Mouse (Mus musculus): ENCODE results near the gene AL732309.1.

Gene AL732309.1

DNA sequence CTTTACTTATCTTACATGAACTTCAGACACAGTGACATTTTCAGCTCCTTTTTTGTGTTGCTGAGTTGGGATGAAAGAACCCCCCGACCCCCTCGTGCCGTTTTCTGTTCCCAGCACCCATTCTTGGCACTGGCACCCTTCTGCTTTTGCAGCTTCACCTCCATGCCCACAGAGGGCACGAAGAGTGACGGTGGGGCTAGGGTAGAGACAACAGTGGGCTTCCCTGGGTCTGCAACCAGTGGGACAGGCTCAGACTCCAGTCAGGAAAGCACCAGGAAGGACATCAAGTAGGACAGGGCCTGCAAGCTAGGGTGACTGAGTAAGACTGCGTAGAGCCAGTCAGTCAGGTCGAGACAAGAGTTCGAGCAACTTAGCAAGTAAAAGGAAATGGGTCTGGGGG lies 6.4 kb downstream of the AL732309.1 start:
- in situ Hi-C loops (cut with MboI; ENCODE audit: low sequenced_read_pairs) = no loop called here

DNA sequence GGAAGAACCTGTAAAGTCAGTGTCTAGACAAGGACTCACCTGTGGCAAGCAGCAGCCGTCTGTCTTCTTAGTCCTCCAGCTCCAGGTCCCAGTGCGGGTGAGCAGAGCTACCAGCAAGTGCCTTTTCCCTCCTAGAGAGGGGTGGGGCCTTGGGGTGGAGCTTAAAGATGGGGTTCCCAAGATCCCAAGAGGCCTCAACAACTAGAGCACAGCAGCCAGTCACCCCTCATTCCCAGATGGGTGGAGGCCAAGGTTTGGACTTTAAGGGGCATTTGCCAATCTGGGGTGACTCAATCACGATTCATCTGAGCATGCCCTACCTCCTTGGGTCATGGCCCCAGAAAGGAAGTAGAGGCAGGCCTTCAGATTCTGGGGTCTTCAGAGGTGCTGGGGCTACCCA lies 6.9 kb downstream of the AL732309.1 start:
- in situ Hi-C loops (cut with MboI; ENCODE audit: low sequenced_read_pairs) = no loop called here

DNA sequence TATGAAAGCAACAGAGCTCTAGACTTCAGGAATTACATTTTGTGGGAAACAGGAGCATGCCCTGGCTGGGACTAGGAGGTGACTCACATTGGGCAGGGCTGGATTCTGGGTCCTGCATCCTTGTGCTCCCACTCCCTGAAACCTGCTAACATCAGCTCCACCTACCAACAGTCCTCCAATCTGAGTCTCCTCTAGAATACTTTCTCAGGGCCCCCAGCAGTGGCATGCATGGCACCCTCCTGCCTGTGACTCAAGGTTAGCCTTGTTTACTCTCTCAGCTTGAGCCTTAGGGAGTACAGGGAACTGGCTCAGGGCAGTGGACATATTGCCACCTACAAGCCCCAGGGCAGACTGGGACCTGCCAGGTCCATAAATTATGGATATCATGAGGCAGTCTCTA lies 8.6 kb downstream of the AL732309.1 start:
- in situ Hi-C loops (cut with MboI; ENCODE audit: low sequenced_read_pairs) = no loop called here

DNA sequence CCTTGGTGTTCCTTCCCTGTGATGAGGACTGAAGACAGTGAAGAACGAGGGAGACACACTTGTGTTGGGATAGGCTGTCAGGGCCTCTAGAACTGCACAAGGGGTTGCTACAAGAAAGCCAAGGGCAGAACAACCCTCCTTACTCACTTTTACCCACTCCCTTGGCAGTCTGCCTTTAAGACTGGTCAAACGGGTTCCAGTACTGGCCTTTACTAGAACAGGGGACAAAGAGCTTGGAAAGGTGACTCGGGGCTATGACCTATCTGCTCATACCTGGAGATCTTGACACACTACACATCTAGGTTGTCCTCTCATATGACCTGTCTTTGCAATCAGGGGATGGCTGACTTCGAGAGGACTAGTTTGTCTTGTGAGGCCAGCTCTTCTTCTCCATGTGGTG lies 9.1 kb downstream of the AL732309.1 start:
- in situ Hi-C loops (cut with MboI; ENCODE audit: low sequenced_read_pairs) = no loop called here

DNA sequence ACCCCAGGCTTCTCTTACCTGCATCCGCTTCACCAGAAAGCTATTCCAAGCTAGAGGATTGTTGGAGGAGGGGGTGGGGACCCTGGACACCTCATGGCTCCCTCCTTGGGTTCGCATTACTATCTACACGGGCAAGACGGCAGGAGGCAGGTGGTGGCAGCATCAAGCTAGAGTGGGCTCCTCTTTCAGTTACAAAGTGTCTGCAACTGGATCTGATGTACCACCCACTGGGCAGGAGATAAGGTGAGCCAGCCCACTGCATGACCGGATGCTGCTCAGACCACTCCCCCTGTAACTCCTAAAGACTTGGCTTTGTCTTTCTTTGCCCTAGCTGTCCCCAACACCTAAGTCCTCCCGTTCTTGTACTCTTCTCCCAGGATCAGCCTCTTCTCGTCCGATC lies 10.0 kb downstream of the AL732309.1 start, which contains the start of gene Rnf224:
Rnf224 (minus strand) TSS at position 174 of the 400 bp plus-strand sequence.
- in situ Hi-C loops (cut with MboI; ENCODE audit: low sequenced_read_pairs) = no loop called here

DNA sequence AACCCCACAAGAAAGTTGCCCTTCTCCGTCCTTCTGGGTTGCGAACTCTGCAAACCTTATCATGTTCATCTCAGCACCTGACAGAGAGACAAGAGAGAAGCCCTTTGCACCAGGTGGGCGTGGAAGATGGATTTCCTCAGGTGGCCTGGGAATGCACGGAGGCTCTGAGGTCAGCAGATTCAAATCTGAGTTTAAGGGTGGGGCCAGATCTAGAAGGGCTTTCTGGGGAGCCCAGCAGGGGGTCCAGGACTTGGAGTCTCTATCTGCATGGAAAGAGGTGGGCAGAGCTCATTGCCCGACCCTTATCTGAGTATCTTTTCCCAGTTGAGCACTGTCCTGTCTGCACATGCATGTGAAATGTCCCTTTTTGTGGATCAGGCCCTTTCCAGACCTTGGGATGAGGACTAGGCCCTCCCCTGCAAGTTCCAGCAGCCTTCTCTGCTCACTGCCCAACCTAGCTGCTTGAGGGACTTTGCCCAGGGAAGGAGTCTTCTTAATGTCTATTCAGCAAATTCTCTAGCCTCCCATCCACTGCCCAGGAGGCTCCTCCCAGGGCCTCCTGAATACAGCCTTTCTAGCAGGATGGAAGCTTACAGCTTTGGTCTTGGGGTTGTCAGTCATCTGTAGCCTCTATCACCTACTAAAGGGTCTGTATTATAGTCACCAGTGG lies 12.0 kb downstream of the AL732309.1 start:
- in situ Hi-C loops (cut with MboI; ENCODE audit: low sequenced_read_pairs) = no loop called here

DNA sequence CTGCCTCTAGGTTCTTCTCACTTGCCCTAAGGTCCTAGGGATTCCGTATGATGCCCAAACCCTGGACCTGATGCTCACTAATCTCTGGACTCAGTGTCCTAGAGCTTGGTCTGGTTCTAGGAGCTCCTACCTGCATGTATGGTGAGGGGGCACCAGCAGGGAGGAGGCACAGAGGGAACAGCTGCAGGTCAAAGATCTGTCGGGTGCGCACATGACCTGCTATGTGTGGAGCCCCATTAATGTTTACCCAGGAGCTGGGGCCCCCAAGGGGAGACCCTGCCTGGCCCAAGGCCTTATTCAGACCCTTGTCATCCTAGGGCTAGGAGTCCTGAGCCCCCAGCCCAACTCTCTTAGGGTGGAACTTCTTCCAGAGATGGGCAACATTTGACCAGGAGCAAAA lies 12.6 kb downstream of the AL732309.1 start, which contains the start of gene Slc34a3:
Slc34a3 (minus strand) TSS at position 315 of the 400 bp plus-strand sequence.
- in situ Hi-C loops (cut with MboI; ENCODE audit: low sequenced_read_pairs) = no loop called here

DNA sequence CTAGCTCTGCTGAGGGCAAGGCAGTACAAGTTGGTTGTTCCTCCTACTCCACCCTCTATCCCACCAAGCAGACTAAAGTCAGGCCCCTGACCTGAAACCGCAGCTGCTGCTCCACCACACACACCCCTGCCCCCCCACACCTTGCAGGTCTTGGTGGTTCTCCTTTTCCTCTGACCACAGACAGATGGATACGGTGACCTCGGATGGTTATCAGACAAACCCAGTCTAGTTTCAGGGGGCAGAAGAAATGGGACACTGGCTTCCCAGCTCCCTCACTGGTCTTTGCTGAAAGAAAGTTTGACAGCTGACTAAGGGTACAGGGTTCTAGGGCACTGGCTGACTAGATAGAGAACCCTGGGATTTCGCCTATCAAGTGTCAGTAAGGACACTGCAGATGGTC lies 13.2 kb downstream of the AL732309.1 start:
- in situ Hi-C loops (cut with MboI; ENCODE audit: low sequenced_read_pairs) = no loop called here

DNA sequence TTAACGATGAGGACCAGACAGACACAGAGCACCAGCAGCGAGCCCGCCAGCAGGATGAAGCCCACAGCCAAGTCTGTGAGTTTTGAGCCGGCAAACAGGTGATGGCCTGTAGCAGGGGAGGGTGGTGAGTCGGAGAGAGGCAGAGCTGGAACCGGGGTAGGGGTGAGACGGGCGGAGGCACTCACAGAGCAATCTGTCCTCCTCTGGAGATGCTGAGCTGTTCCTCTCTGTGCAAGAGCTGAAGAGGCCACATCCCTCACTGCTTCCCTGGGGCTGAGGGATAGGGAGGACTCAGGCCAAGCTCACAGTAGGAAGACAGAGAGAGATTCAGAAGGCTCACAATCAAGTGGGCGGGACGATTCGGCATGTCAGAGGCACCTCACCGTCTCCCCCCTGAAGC lies 15.6 kb downstream of the AL732309.1 start:
- in situ Hi-C loops (cut with MboI; ENCODE audit: low sequenced_read_pairs) = no loop called here

DNA sequence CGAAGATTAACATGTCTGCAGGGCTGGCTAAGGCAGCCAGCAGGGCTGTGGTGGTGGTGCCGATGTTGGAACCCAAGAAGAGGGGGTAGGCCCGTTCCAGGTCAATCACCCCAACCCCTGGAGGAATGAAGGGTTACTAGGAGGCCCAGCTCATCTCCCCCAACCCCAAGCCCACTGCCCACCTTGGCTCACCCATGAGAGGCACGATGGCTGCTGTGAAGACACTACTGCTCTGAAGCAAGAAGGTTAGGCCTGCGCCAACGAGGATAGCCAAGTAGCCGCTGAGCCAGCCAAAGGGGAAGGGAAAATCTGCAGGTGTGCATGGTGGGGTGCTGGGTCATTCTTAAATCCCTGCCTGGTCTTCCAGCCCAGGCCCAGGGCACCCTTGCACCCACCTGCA lies 16.1 kb downstream of the AL732309.1 start:
- in situ Hi-C loops (cut with MboI; ENCODE audit: low sequenced_read_pairs) = no loop called here

DNA sequence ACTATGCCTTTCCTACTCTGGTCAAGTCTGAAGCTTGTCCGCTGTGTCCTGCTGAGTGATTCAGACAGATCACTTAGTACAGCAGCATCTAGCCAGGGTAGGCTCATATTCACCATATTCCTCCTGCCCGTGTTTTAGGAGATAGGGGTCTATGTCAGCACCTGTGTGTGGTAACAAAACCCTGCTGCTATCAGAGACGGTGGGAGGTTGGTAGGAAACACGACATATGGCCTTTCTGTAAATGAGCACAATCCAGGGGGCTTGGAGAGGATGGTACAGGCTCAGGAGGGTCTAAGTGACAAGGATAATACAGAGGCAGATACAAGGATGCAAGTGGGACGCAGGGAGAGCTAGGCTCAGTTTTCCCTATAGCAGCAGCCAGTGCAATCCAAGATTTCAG lies 17.1 kb downstream of the AL732309.1 start:
- in situ Hi-C loops (cut with MboI; ENCODE audit: low sequenced_read_pairs) = no loop called here

DNA sequence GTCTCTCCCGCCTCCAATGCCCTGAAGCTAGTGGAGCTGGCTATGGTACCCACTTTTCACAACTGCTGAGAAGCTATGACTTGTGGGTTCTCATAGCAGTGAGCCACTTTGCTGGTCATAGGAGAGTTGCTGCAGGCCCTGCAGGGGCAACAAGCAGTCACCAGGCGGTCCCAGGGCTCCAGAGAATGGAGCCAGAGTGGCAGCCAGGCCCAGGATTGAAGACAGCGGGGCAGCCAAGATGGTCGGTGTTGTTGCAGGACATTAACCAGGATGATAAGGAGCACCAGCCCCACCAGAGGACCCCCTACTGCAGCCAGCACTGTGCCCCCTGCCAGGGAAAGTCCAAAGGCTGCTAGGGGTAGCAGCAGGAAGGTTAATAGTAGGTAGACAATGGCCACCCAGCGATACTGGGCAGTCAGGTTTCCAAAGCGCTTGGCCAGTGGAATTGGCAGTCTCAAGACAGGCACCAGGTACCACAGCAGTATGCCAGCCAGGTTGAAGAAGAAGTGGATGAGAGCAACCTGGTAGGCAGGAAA lies 17.6 kb downstream of the AL732309.1 start:
- in situ Hi-C loops (cut with MboI; ENCODE audit: low sequenced_read_pairs) = no loop called here

DNA sequence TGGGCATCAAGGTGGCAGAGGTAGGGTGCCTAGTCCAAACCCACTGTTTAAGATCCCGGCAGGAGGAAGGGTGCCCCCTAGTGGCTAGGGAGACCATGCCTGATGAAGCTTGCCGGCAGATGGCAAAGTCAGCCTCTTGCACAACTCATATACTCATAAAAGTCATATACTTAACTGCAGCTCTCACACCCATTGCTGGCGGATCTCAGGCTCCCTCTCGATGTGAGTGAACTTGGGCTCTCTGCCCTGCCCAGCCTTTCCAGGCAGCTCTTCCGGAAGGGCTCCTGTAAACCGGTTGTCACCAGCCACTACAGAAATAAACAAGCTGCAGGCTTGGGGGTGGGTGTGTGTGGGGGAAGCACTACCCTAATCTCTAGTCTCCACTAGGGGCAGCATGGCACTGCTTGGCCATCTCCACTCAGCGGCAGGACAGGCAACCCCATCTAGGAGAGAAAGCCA lies 18.2 kb downstream of the AL732309.1 start:
- in situ Hi-C loops (cut with MboI; ENCODE audit: low sequenced_read_pairs) = no loop called here

DNA sequence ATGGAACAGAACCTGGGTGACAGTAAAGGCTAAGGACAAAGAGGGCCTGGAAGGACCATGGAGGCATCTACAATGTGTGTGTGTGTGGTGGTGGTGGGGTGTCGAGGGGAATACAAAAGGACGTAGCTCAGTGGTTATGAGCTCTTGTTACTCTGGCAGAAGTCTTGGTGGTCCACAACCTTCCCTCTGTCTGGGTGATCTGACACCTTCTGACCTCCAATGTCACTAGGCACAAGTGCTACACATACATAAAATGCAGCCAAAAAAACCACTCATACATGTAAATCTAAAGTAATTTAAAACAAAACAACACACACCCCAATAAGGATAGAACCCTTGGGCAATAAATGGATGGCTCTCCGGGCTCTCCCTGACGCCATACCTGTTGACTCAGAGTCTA lies 19.3 kb downstream of the AL732309.1 start:
- in situ Hi-C loops (cut with MboI; ENCODE audit: low sequenced_read_pairs) = no loop called here

DNA sequence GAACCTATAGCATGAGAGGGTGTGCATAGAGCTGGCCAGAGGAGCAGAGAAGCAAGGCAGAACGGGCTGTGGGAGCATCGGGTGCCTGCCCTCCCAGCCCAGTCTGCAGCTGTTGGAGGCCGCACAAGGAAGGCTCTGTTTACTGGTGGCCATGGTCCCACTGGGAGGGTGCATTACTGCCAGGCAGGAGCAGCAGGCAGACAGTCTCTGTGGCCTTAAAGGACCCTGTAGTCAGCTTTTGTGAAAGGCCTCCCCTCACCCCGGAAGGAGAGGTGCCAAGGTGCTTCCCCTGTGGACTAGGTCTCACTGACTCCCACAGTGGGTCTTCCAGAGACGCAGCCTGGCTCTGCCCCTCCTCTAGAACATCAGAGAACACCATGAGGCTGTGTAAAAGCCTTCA lies 19.8 kb downstream of the AL732309.1 start:
- in situ Hi-C loops (cut with MboI; ENCODE audit: low sequenced_read_pairs) = no loop called here

DNA sequence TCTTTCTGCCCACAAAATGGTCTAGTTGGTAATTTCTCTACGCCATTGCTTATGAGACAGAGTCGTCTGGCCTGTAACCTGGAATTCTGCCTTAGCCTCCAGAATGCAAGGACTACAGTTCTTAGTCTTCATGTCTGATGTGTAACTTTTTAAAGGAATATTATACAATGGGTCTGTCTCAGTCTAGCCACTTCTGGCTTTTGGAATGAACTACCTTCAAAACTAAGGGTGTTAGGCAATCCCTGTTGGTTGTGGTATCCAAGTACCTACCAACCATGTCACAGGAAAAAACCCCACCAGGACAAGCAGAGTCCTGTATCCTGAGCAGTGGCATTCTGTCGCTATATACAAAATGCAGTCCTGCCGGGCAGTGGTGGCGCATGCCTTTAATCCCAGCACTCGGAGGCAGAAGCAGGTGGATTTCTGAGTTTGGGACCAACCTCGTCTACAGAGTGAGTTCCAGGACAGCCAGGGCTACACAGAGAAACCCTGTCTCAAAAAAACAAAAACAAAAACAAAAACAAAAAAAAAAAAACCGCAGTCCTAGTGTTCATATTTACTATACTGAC lies 20.8 kb downstream of the AL732309.1 start:
- in situ Hi-C loops (cut with MboI; ENCODE audit: low sequenced_read_pairs) = no loop called here

DNA sequence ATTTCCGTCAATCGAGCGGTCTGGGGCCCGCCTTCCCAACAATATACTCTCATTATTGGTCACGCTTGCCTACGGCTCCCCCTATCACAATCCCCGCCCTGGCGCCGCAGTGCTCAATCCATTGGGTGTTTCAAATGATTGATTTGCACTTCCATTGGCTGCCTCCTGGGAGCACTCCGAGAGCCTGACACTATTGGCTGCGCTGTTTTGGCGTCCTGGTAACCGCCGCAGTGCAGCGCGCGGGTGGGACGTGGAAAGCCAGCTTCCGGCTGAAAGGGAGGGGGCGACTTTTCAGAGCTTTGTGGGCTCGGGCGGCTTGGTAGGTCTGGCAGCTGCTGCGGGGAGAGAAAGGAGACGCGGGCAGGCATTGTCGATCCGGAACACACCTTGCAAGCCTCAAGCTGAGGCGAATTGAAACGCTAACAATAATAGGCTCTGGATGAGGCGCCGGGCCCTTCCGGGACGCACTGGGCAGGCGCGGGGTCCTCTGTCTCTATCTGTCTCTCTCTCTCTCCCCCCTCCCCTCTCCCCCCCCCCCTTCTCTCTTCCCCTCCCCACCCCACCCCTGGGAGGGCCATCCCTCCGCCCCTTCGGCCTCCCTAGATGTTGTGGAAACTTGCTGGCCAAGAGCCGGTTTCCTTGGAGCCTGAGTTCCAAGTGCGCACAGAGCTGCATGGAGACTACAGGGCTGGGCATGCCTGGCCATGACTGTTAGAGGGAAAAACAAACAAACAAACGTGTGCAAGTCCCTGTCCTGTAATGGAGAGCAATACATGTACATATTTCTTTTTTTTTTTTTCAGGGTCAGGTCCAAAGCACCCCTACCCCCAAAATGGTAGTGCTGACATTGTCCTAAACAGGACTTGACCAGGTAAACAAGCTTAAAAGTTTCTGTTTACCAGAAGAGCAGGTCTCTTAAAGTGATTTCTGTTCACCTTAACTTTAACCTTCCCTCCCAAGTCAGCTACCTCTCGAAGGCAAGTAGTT lies 21.6 kb downstream of the AL732309.1 start:
- in situ Hi-C loops (cut with MboI; ENCODE audit: low sequenced_read_pairs) = no loop called here

DNA sequence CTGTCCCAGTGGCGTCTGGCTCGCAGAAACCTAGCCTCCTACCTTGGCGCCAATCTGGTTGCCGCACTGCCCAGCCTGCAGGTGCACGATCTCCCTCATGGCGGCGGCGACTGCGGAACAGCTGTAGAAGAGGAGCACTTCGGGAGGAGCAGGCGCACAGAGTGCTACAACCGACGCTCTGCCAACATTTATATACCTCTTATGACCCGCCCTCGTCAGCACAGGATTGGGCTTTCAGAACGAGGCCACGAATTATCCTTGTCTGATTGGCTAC lies 22.2 kb downstream of the AL732309.1 start, which contains the start of gene Tubb4b:
Tubb4b (minus strand) TSS at position 211 of the 274 bp plus-strand sequence.
- in situ Hi-C loops (cut with MboI; ENCODE audit: low sequenced_read_pairs) = no loop called here

DNA sequence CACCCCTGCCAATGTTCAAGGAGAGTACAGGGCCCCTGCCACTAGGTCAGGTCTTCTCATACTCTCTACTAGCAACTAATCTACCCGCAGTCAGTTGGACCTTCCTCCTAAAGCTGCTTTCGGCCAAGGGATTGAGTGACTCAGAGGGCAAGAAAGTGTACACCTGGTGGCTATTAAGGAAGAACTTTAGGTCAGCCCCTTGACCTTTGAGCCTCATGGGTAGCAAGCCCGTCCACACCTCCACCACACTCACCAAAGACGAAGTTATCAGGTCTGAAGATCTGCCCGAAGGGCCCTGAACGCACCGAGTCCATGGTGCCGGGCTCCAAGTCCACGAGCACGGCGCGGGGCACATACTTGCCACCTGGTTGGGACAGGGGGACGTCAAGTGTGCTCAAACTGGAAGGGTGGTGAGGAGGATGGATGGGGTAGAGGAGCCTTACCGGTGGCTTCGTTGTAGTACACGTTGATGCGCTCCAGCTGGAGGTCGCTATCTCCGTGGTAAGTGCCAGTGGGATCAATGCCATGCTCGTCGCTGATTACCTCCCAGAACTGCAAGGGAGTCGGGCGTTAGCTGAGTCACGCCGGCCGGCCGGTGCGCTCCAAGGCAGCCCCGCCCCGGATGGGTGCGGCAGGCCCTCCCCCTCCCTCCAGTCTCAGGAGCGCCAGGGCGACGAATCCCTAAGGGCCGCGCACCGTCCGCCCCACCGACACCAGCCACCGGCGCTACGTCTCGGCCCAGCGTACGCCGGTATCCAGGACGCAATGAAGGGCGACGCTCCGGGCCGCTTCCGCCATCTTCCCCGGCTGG lies 22.8 kb downstream of the AL732309.1 start:
- in situ Hi-C loops (cut with MboI; ENCODE audit: low sequenced_read_pairs) = no loop called here

DNA sequence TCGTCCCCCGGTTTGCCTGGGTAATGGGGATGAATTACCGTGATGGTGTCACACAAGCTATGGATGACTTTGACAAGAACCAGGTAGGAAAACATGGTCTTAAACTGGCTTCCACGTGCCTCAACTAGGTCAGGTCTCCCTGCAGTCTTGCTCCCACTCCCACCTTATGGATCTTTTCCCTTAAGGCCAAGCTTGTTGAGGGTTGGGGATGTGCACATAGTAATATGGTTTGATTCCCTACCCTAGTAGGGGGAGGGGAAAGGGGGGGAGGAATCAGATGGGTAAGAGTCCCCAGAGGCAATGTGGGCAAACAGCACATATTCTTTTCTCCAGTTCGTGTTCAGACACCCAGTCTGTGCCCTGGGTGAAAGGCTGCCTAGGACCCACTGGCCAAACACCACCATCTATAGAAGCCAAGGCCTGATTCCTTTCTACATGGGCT lies 25.3 kb downstream of the AL732309.1 start:
- in situ Hi-C loops (cut with MboI; ENCODE audit: low sequenced_read_pairs) = no loop called here
